Mouse (Mus musculus) neural tube, embryonic 13.5 days (tissue): ENCODE measurements at regions not wholly inside any gene's neighbourhood (a gene's known extent, or its start where the extent isn't known, plus 50 kb on each side); places are given as distances from the start of the nearest gene placed in this dataset.
A peak's percentile ranks its signal among the peaks of the same experiment; 100 is the strongest.

Experiments
- ATAC-seq: fragments of 200-750 bp; cut with Nextera tagmentation; 2 replicates; pipeline ENCODE4 v1.8.0; 2017; ENCODE audit warnings: low read depth, mild to moderate bottlenecking, moderate TSS enrichment, moderate library complexity
- H3K27ac ChIP-seq: fragments of 300-500 bp; sonication (generic); replicated peaks from 2 replicates; pipeline ENCODE4 v1.5.1; 2015; ENCODE audit warnings: moderate library complexity, mild to moderate bottlenecking, inconsistent platforms
- H3K27me3 ChIP-seq: fragments of 300-500 bp; sonication (generic); 2 replicates; pipeline ENCODE4 v1.6.1; 2015; ENCODE audit warnings: mild to moderate bottlenecking, inconsistent platforms
- H3K36me3 ChIP-seq: fragments of 300-500 bp; sonication (generic); 2 replicates; pipeline ENCODE4 v1.6.1; 2015; ENCODE audit warnings: mild to moderate bottlenecking, inconsistent platforms
- H3K4me1 ChIP-seq: fragments of 300-500 bp; sonication (generic); replicated peaks from 2 replicates; pipeline ENCODE4 v1.6.1; 2015; ENCODE audit warnings: inconsistent platforms
- H3K4me2 ChIP-seq: fragments of 300-500 bp; sonication (generic); 2 replicates; pipeline ENCODE4 v1.6.1; 2015; ENCODE audit warnings: inconsistent platforms, mild to moderate bottlenecking, moderate library complexity
- H3K4me3 ChIP-seq: fragments of 300-500 bp; sonication (generic); 2 replicates; pipeline ENCODE4 v1.5.1; 2015; ENCODE audit warnings: mild to moderate bottlenecking, inconsistent platforms
- H3K9ac ChIP-seq: fragments of 300-500 bp; sonication (generic); 2 replicates; pipeline ENCODE4 v1.6.1; 2015; ENCODE audit warnings: moderate library complexity, mild to moderate bottlenecking, inconsistent platforms
- H3K9me3 ChIP-seq: fragments of 300-500 bp; sonication (generic); 2 replicates; pipeline ENCODE4 v1.6.1; 2016; ENCODE audit warnings: inconsistent platforms
- whole genome bisulfite sequencing: fragments of 180-500 bp; shearing (Covaris S2); methylation state at CpG from one replicate; pipeline ENCODE4 v1.1.7; 2015; 5-methylcytosine and 5-hydroxymethylcytosine counted together

- H3K9ac ChIP-seq: no peak overlapping the region
- ATAC-seq: no peak
- no peaks in the 10 kb centered on the region for H3K9me3 ChIP-seq
- 63% methylated on average over 7 of the region's 7 CpGs for WGBS
- H3K36me3 ChIP-seq: no peaks in the 10 kb centered on the region
- H3K27ac ChIP-seq: no peak overlapping the region
- H3K4me1 ChIP-seq: 0 out of 2 replicates have a peak, but pooled peaks cover 9% of the 10 kb centered on the region
- no peak overlapping the region for H3K4me3 ChIP-seq
- H3K4me2 ChIP-seq: no peak overlapping the region
- no peaks in the 10 kb centered on the region for H3K27me3 ChIP-seq
These were observed 88.5 kb downstream of the Tmem17 start for GRCm38 (mm10) chr11:22600370-22600769.

GRCm38 (mm10) chr11:22601977-22602376, 90.1 kb downstream of the Tmem17 start:
- Histone ChIP-seq H3K9me3 (no peaks in the 10 kb centered on the region), H3K27me3 (no peaks in the 10 kb centered on the region), H3K4me3 (no peak overlapping the region), H3K4me2 (no peak overlapping the region), H3K9ac (no peak overlapping the region), H3K4me1 (0 out of 2 replicates have a peak, but pooled peaks cover 9% of the 10 kb centered on the region), H3K36me3 (no peaks in the 10 kb centered on the region), H3K27ac (peak overlapping the region; percentile 13; the same call in 1 of the 2 replicates)
- ATAC-seq: peak; percentile 82
- WGBS: 17% methylated on average over 3 of the region's 3 CpGs

- 0 out of 2 replicates have a peak overlapping the region, but pooled peaks have one; percentile 13 for H3K27ac ChIP-seq
- no peaks in the 10 kb centered on the region for H3K36me3 ChIP-seq
- 77% methylated on average over 3 of the region's 3 CpGs for WGBS
- ATAC-seq: no peak
- H3K4me1 ChIP-seq: 0 out of 2 replicates have a peak, but pooled peaks cover 9% of the 10 kb centered on the region
- H3K9me3 ChIP-seq: no peaks in the 10 kb centered on the region
- H3K27me3 ChIP-seq: no peaks in the 10 kb centered on the region
- H3K4me3 ChIP-seq: no peak overlapping the region
- H3K4me2 ChIP-seq: no peak overlapping the region
- H3K9ac ChIP-seq: no peak overlapping the region
These were observed 90.7 kb downstream of the Tmem17 start for GRCm38 (mm10) chr11:22602610-22603009.

GRCm38 (mm10) chr11:22603397-22603796, 91.5 kb downstream of the Tmem17 start:
- Histone ChIP-seq H3K9ac (no peak overlapping the region), H3K27ac (no peak overlapping the region), H3K4me1 (0 out of 2 replicates have a peak, but pooled peaks cover 9% of the 10 kb centered on the region), H3K36me3 (no peaks in the 10 kb centered on the region), H3K4me3 (no peak overlapping the region), H3K9me3 (no peaks in the 10 kb centered on the region), H3K4me2 (no peak overlapping the region), H3K27me3 (no peaks in the 10 kb centered on the region)
- no peak for ATAC-seq
- 97% methylated on average over 1 of the region's 1 CpGs for WGBS

- Histone ChIP-seq H3K27ac (no peak overlapping the region), H3K4me3 (no peak overlapping the region), H3K4me1 (peaks cover 22% of the 10 kb centered on the region), H3K27me3 (no peaks in the 10 kb centered on the region), H3K9ac (no peak overlapping the region), H3K4me2 (no peak overlapping the region), H3K9me3 (no peaks in the 10 kb centered on the region), H3K36me3 (no peaks in the 10 kb centered on the region)
- WGBS: 55% methylated on average over 4 of the region's 4 CpGs
- no peak for ATAC-seq
These were observed 94.5 kb downstream of the Tmem17 start for GRCm38 (mm10) chr11:22606380-22606779.

- no peaks in the 10 kb centered on the region for H3K27me3 ChIP-seq
- no peak for ATAC-seq
- WGBS: 82% methylated on average over 5 of the region's 5 CpGs
- H3K4me3 ChIP-seq: no peak overlapping the region
- H3K36me3 ChIP-seq: no peaks in the 10 kb centered on the region
- H3K9me3 ChIP-seq: no peaks in the 10 kb centered on the region
- no peak overlapping the region for H3K4me2 ChIP-seq
- H3K4me1 ChIP-seq: peaks cover 13% of the 10 kb centered on the region
- no peak overlapping the region for H3K9ac ChIP-seq
- H3K27ac ChIP-seq: no peak overlapping the region
These were observed 95.8 kb downstream of the Tmem17 start for GRCm38 (mm10) chr11:22607645-22608044.

GRCm38 (mm10) chr11:22608945-22609344, 97.1 kb downstream of the Tmem17 start:
- ATAC-seq: no peak
- H3K27me3 ChIP-seq: no peaks in the 10 kb centered on the region
- H3K9me3 ChIP-seq: no peaks in the 10 kb centered on the region
- H3K36me3 ChIP-seq: no peaks in the 10 kb centered on the region
- H3K9ac ChIP-seq: no peak overlapping the region
- no peak overlapping the region for H3K27ac ChIP-seq
- no peak overlapping the region for H3K4me2 ChIP-seq
- peaks cover 13% of the 10 kb centered on the region for H3K4me1 ChIP-seq
- H3K4me3 ChIP-seq: no peak overlapping the region

GRCm38 (mm10) chr11:22610433-22611101, 98.7 kb downstream of the Tmem17 start:
- no peak overlapping the region for H3K4me3 ChIP-seq
- peaks cover 13% of the 10 kb centered on the region for H3K4me1 ChIP-seq
- H3K36me3 ChIP-seq: no peaks in the 10 kb centered on the region
- no peak overlapping the region for H3K27ac ChIP-seq
- H3K9ac ChIP-seq: 0 out of 2 replicates have a peak overlapping the region, but pooled peaks have one; percentile 17
- 11% methylated on average over 12 of the region's 12 CpGs for WGBS
- H3K4me2 ChIP-seq: peak overlapping the region; percentile 30
- peak; percentile 32; the same call in 1 of the 2 replicates for ATAC-seq
- no peaks in the 10 kb centered on the region for H3K9me3 ChIP-seq
- H3K27me3 ChIP-seq: no peaks in the 10 kb centered on the region

- 66% methylated on average over 6 of the region's 6 CpGs for WGBS
- no peaks in the 10 kb centered on the region for H3K27me3 ChIP-seq
- H3K4me1 ChIP-seq: peaks cover 13% of the 10 kb centered on the region
- no peak for ATAC-seq
- no peaks in the 10 kb centered on the region for H3K9me3 ChIP-seq
- H3K4me2 ChIP-seq: no peak overlapping the region
- no peak overlapping the region for H3K27ac ChIP-seq
- H3K9ac ChIP-seq: 0 out of 2 replicates have a peak overlapping the region, but pooled peaks have one; percentile 17
- no peak overlapping the region for H3K4me3 ChIP-seq
- no peaks in the 10 kb centered on the region for H3K36me3 ChIP-seq
These were observed 99.4 kb downstream of the Tmem17 start for GRCm38 (mm10) chr11:22611102-22611869.

GRCm38 (mm10) chr11:22613500-22613899, 101.6 kb downstream of the Tmem17 start:
- no peak overlapping the region for H3K27ac ChIP-seq
- ATAC-seq: no peak
- no peak overlapping the region for H3K4me2 ChIP-seq
- H3K4me3 ChIP-seq: no peak overlapping the region
- WGBS: 41% methylated on average over 2 of the region's 2 CpGs
- H3K9me3 ChIP-seq: no peaks in the 10 kb centered on the region
- H3K9ac ChIP-seq: no peak overlapping the region
- H3K27me3 ChIP-seq: no peaks in the 10 kb centered on the region
- no peaks in the 10 kb centered on the region for H3K36me3 ChIP-seq
- H3K4me1 ChIP-seq: peaks cover 16% of the 10 kb centered on the region

GRCm38 (mm10) chr11:22617204-22617874, 105.5 kb downstream of the Tmem17 start:
- H3K27ac ChIP-seq: no peak overlapping the region
- H3K9ac ChIP-seq: peak overlapping the region; percentile 54
- no peaks in the 10 kb centered on the region for H3K27me3 ChIP-seq
- H3K9me3 ChIP-seq: no peaks in the 10 kb centered on the region
- peak; percentile 92 for ATAC-seq
- H3K4me3 ChIP-seq: peak overlapping the region; percentile 29
- 16% methylated on average over 21 of the region's 21 CpGs for WGBS
- 0 out of 2 replicates have a peak, but pooled peaks cover 4% of the 10 kb centered on the region for H3K4me1 ChIP-seq
- peak overlapping the region; percentile 57 for H3K4me2 ChIP-seq
- no peaks in the 10 kb centered on the region for H3K36me3 ChIP-seq
